Mouse (Mus musculus) CD8-positive naive resting alpha-beta T cell, adult 2 months (primary cell): ENCODE data around the gene Col9a1.

ENCODE experiments used
- DNase-seq, 2 experiments: peaks; one replicate each; pipeline ENCODE4 v3.0.0; 2022; ENCODE audit warnings: low read depth in 2 of 2, low spot score in 2 of 2

Col9a1 gene

GRCm38 (mm10) chr1:24219041-24219440, 41.6 kb downstream of the Col9a1 start:
- DNase-seq = no peak

- no peak for DNase-seq
Observed at GRCm38 (mm10) chr1:24222231-24222630, 44.8 kb downstream of the Col9a1 start.

GRCm38 (mm10) chr1:24222981-24223612, 45.7 kb downstream of the Col9a1 start:
- DNase-seq = no peak

GRCm38 (mm10) chr1:24225825-24226526, 48.6 kb downstream of the Col9a1 start:
- no peak for DNase-seq

- DNase-seq = no peak
Observed at GRCm38 (mm10) chr1:24226941-24227711, 49.7 kb downstream of the Col9a1 start.

- DNase-seq = no peak
Observed at GRCm38 (mm10) chr1:24229552-24229951, 52.1 kb downstream of the Col9a1 start.

DNA sequence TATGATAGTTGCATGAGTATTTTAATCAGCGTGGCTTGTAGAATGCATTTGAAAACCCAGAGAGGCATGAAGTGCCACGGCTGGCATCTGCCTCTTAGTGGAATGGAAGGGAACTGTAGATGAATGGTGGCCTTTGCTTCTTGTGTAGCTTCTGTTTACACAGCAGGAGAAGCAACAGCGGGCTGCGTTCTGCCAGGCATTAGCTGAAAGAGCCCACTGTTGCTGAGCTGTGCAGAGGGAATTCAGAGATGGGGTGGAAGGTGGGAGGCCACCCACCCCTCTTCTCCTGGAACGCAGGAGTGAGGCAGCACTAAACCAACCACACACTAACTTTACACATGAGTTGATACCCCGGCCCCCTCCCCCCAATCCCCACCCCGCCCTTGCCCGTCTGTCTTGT, 53.0 kb downstream of the Col9a1 start:
- DNase-seq = no peak

- no peak for DNase-seq
Observed at GRCm38 (mm10) chr1:24231504-24232270, 54.3 kb downstream of the Col9a1 start.

GRCm38 (mm10) chr1:24236330-24236729, 58.9 kb downstream of the Col9a1 start:
- no peak for DNase-seq

GRCm38 (mm10) chr1:24240039-24240691, 62.8 kb downstream of the Col9a1 start:
- no peak for DNase-seq

- no peak for DNase-seq
Observed at GRCm38 (mm10) chr1:24244931-24245330, 67.5 kb downstream of the Col9a1 start.

DNA sequence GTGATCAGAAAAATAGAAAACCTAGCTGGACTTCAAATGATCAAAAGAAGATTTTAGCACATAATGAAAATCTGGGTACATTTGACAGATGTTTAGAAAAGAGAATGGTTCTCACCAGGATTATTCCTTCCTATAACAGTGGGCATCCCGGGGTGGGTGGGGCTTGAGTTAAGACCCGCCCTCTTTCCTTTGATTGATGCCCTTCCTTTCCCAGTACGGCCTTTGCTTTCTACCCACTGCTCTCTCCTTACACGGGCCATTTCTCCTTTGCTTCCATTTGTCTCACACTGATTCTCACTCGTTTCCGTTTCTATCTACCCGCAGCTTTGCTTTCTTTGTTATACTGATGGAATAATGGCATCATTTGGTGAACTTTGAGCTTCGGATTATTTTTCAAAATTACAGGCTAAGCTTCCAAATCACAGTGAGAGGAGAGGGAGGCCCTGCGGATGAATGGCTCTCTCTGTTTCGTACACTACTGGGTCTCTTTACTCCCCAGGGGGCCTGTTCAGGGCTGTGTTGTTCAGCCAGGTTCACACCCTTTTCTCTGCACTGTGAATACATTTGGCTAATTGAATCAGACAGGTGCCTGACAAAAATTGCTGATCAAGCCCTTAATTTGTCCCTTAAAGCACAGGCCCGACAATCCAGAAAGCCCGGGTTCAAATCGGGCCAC, 68.4 kb downstream of the Col9a1 start:
- DNase-seq = no peak

GRCm38 (mm10) chr1:24248294-24249104, 71.1 kb downstream of the Col9a1 start:
- DNase-seq = no peak

DNA sequence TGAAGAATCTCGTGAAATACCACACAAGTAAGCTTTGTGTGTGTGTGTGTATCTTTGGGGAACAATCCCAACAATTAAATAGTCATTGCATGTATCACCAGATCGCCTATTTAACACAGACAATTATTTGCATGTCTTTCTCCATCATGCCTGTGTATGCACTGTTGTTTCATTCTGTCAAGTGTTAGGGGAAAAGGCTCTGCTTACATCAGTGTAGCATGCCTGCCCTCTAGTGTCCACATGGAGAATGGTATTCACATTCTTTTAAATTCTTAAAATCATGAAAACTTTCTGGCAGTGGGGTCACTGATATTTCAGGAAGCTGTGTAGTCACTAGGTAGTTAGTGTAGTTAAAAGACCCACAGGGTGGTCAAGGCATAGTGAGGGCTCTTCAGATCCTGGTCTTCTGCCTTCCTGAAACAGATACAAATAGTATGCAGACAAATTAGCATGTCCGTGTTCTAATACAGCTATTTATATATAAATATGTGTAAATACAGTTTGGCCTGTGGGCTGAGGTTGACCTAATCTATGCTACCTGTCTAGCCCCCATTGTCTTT, 71.8 kb downstream of the Col9a1 start:
- DNase-seq = no peak

GRCm38 (mm10) chr1:24257961-24258360, 80.6 kb downstream of the Col9a1 start:
- no peak for DNase-seq

DNA sequence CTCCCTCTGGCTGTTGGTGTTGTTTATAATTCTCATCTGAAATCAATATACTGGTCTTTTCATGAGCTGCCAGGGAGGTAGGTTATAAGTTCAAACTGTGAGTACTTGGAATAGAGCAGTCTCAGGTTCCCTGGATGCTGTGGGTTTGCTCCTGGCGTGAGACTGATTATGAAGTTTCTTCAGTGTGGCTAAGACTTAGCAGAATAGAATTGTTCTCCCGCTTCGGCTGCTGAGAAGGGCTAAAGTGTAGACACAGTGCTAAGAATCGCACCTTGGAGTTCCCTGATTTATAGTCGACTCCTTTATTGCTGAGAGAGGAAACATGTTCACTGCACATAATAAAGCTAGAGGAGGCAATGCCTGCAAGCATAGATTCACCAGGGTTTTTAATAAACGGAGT, 82.0 kb downstream of the Col9a1 start:
- DNase-seq = no peak

GRCm38 (mm10) chr1:24261181-24261580, 83.8 kb downstream of the Col9a1 start:
- DNase-seq = no peak

DNA sequence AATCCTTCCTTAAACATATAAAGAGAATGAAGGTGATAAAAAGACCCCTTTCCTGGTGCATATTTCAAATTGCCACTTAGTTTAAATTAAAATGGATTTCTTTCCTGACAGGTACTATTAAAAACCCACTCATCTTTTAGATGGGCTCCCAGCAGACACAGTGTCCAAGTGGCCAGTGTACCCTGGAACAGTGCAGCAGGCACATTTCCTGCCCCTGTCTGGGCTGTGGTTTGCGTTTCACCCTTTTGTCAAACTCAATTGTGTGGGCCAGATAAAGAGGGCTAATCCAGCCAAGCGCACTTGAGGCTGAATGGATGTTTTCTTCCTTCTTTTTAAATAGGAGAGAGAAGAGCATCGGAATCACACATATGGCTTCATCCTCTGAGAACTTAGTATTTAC, 89.6 kb downstream of the Col9a1 start:
- DNase-seq = no peak

- DNase-seq = no peak
Observed at GRCm38 (mm10) chr1:24286360-24286759, 109.0 kb downstream of the Col9a1 start.
